Mouse (Mus musculus): ENCODE results near the gene Prr5. TPM values are rescaled to one million over a fixed set of nuclear protein-coding genes. Genes with fewer than 3 reads are reported as not detected.
A peak's percentile ranks its signal among the peaks of the same experiment; 100 is the strongest.

Prr5 gene
- total RNA-seq, 2 experiments from 2014 or later: 7.6 to 10.0 TPM

DNA sequence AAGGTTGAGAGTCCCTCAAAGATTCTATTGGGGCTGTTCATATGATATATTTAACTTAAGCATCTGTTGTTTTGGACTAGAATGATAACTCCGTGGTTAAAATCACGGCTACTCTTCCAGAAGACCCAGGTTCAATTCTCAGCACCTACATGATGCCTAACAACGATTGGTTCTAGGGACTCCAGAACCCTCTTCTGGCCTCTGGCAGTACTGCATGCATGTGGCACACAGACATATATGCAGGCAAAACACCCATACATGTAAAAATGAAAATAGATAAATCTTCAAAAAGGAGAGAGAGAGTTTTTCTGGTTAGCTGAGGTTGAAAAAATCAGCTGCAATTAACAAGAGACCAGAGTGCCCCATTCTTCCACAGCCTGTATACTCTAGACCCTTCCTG is 12.7 kb upstream of the Prr5 start:
- no peak for ATAC-seq (replicated peaks; ENCODE audit: poor library complexity)

GRCm38 (mm10) chr15:84657384-84658064 is 11.9 kb upstream of the Prr5 start:
- ATAC-seq (replicated peaks; ENCODE audit: poor library complexity): no peak

- no peak for ATAC-seq (replicated peaks; ENCODE audit: poor library complexity)
Measured at GRCm38 (mm10) chr15:84658655-84659054, 10.8 kb upstream of the Prr5 start.

GRCm38 (mm10) chr15:84659856-84660255 is 9.6 kb upstream of the Prr5 start:
- no peak for ATAC-seq (replicated peaks; ENCODE audit: poor library complexity)

DNA sequence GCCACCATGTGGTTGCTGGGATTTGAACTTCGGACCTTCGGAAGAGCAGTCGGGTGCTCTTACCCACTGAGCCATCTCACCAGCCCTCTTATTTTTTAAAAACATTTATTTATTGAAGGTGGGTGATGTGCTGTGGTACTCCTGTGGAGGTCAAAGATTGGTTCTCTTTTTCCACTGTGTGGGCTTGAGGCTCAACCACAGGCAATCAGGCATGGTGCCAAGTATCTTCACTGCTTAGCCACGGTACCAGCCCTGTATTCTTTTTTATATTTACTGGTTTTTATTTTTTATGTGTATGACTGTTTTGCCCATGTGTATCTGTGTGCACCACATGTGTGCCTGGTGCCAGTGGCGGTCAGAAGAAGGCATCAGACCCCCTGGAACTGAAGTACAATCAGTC is 8.1 kb upstream of the Prr5 start:
- ATAC-seq (replicated peaks; ENCODE audit: poor library complexity): peak; percentile 37; the same call in 1 of the 2 replicates

- peak; percentile 87 for ATAC-seq (replicated peaks; ENCODE audit: poor library complexity)
Measured at GRCm38 (mm10) chr15:84662952-84663684, 6.3 kb upstream of the Prr5 start.

DNA sequence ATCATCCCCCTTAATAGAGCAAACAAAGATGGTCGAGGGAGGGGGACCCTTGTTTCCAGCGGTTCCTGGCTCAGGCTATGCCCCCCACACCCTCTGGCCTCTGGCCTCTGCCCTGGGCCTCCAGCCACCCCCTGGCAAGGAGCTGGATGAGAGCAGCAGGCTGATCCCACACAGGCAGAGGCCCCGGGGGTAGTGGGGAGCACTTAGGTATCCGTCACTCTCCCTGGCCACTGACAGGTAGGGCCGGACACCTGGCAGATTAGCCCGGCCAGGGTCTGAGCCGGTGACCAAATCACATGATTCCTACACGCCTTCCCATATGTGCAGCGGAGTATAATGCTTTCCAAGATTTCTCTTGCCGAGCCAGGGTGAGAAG is 5.7 kb upstream of the Prr5 start:
- ATAC-seq (replicated peaks; ENCODE audit: poor library complexity): no peak

DNA sequence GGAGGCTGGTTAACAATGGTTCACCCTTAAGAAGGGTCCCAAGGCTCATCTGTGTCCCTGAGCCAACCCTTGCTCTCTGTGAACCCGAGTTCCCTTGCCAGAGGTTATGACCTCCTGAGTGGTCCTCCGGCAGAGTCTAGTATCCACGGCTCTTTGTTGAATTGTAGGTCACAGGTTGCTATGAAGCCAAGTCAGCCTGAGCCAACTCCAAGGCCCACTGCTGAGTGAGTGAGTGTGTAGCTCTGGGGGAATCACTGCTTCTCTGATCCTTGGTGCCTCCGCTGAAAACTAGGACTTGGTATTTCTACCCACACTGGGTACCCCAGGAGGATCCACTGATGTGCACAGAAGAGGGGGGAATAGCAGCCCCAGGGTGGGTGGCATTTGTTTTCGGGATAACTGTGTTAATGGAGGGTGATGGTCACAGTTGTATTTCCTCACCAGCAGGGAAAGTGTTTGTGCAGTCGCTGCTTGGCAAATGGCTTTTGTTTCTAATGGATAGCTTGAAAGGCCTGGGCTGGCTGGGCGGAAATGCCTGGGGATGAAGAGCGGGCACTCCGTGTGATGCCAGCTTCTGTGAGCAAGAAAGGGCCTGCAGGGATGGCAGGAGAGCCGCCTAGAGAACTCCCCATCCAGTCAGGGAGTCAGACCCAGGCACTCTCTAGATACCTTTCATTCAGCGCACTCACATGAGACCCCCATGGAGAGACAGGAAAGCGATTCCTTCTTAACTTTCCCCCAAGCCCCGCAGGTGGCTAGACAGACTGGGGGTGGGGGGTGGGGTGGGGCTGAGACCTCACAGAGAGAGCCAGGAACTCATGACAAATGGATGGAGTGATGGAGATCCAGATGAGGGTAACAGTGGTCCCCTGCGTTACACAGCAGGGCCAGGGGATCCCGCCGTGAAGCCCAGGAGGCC is 4.6 kb upstream of the Prr5 start:
- ATAC-seq (replicated peaks; ENCODE audit: poor library complexity): no peak

- ATAC-seq (replicated peaks; ENCODE audit: poor library complexity): no peak
Measured at GRCm38 (mm10) chr15:84665662-84666061, 3.8 kb upstream of the Prr5 start.

- ATAC-seq (replicated peaks; ENCODE audit: poor library complexity): no peak
Measured at GRCm38 (mm10) chr15:84666065-84666464, 3.4 kb upstream of the Prr5 start.

DNA sequence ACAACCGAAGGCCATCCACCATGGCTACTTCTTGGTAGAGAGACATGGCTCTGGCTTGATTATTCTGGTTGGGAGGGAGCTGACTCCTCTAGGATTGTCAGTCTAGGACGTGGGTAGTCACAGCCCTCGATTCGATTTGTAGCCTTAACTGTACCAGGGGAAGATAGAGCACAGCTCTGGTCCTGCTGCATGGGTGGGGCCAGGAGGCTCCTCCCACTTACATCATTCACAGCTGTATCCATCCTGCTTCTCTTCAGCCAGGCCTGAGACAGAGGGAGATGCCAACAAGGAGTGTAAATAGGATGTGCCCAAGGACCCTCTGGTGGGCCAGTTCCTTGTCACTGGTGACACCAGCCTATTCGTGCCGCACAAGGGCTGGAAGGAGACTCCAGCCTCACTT is 1.8 kb upstream of the Prr5 start:
- ATAC-seq (replicated peaks; ENCODE audit: poor library complexity): no peak

DNA sequence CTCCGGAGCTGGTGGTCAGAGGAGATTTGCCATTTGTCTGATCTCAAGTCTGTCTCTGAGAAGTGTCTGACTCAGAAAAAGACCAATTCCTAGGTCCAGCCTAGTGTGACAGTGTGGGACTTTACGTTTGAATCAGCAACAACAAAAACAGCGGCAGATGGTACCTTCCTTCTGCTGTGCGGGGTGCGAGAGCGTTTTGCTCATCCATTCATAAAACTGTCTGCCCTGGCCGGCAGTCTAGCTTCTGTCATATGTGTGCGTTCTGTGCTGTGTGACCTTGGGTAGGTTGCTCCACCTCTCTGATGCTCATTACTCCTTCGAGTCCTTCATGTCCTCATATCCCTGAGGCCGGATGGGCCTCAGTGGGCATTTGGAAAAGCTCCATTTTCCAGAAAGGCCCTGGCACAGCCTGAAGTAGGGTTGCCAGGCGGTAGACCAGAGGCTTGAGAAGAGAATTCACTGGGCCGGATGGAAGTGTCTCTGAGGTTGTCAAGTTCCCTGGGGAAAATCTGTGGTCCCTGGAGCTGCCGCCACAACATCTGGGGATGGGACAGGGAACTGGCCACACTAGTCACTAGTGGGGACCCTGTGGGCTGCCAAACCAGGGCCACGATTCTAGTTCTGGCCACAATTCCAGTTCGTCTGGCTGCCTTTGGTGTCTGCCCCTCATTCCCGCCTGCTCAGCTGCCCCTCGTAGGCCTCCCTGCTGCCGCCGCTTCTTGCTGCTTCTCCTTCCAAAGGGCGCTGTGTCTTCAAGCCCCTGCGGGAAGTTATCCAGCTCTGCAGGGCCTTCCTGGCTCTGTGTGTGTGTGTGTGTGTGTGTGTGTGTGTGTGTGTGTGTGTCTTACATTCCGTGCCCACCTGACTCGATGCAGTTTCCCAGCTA is 594 bp downstream of the Prr5 start:
- ATAC-seq (replicated peaks; ENCODE audit: poor library complexity): no peak

GRCm38 (mm10) chr15:84670657-84671055 is 1.2 kb downstream of the Prr5 start:
- ATAC-seq (replicated peaks; ENCODE audit: poor library complexity): no peak

DNA sequence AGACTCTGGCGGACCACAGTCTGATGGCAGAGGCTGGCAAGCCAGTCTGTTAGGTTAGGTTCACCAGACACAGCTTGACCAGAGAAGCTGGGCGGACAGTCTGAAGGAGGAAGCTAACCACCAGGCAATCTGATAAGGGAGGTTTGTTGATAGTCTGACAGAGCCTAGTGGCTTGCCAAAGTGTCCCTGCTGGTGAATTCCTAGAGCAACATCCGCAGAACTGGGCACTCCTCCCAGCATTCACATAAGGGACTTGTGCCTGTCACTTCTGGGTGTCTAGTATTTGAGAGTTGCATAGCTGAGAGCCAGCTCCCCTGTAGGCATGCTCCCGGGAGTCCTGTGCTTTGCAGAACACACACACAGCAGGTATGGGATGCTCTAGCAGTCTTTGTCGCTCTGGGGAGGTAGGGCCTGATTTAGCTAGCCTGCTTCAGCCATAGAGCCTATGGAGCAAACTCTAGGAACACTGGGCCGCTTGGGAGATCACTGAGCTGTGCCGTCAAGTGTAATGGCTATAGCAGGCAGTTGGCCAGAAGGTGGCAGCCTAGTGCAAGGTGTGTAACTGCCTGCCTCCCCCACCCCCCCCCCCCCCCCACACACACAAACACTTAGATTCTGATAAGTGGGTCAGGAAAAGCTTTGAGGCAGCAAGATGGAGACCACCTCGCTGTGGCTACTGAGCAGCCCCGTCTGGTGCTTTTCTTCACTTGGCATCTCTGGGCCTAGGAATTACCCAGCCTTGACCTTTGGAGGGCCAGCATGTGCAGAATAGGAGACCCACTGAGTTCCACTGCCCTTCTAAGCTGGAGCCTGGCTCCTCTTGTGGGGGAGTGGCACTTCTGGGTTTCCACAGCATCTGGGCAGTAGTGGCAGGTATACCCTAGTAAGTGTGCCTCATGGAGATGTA is 2.2 kb downstream of the Prr5 start:
- peak; percentile 56 for ATAC-seq (replicated peaks; ENCODE audit: poor library complexity)

DNA sequence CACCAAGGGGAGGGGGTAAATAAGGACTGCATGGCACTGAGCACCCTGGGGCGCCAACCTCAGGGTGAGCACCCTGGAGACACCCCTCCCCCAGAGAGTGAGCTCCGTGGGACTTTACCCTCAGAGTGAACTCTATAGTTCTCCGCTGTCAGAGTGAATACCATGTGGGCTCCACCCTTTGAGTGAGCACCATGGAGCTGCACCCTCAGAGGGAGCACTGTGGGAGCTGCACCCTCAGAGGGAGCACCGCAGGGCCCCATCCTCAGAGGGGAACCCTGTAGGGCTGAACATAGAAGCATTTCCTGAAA is 2.8 kb downstream of the Prr5 start:
- no peak for ATAC-seq (replicated peaks; ENCODE audit: poor library complexity)

GRCm38 (mm10) chr15:84672616-84673015 is 3.2 kb downstream of the Prr5 start:
- ATAC-seq (replicated peaks; ENCODE audit: poor library complexity): no peak

DNA sequence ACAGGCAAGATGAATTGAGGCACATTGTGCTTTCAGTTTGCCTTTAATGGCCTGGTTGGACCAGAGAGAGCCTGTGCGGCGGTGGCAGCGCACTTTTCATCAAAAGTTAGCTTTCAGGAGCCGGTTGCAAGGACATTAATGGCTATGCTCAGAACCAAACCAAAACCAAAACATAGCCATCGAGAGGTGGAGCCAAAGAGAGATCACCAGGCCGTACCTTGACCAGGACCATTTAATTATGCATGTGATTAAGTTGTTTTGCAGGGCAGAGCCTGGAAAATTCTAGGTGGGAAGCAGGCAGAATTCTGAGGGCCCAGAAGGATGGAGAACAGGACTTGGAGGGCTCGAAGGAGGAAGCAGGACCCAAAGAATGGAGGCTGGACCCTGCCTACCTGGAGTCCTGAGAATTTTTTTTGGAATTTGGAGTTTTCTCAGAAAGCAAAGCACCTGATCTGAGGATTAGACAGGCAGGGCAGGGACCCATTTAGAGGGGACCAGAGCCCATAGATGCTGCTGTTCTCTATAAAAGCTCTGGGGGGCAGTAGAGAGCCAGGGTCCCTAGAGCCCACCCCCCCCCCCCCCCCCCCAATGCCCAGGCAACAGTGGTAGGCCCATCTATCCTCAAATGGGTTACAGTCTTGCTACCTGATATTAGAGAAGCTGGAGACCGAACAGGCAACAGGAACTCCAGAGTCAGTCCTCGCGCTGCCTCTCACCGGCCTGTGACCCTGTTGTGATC is 5.1 kb downstream of the Prr5 start:
- no peak for ATAC-seq (replicated peaks; ENCODE audit: poor library complexity)

DNA sequence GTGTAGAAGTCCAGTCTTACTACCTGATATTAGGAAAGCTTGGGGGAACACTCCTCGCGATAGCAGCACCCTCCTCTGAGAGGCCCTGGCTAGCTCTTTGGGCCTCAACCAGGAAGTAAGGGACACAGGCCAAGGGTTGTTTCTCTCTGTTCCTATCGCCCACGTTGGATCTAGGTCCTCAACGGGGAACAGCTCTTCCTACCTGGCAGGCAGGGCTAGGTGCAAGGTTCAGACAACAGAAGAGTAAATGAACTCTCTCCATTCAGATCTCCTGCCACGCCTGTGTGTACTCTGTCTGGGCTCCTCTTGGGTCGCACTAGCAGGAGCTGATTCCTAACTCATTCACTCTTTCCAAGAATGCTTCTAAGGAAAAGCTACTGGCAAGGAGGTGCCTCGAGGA is 5.9 kb downstream of the Prr5 start:
- ATAC-seq (replicated peaks; ENCODE audit: poor library complexity): no peak

GRCm38 (mm10) chr15:84677943-84678342 is 8.5 kb downstream of the Prr5 start:
- ATAC-seq (replicated peaks; ENCODE audit: poor library complexity): no peak

All from megakaryocyte progenitor cell, adult 5-6 weeks (primary cell).